Mouse (Mus musculus) stomach, postnatal 0 days (tissue): Measurements from ENCODE around the gene Gm5538. TPM values are rescaled to one million over a fixed set of nuclear protein-coding genes. Genes with fewer than 3 reads are reported as not detected.

Source experiments
- ATAC-seq: fragments of 200-750 bp; cut with Nextera tagmentation; 2 replicates; pipeline ENCODE4 v1.8.0; 2017; ENCODE audit not compliant: low FRiP score, low TSS enrichment
- DNase-seq: peaks from one replicate; pipeline ENCODE4 v3.0.0-alpha.2; 2016; ENCODE audit warnings: low spot score
- H3K27ac ChIP-seq: fragments of 300-500 bp; sonication (generic); replicated peaks from 2 replicates; pipeline ENCODE4 v1.5.1; 2014; ENCODE audit warnings: mild to moderate bottlenecking, control low read depth
- H3K27me3 ChIP-seq: fragments of 300-500 bp; sonication (generic); 2 replicates; pipeline ENCODE4 v1.6.1; 2014; ENCODE audit warnings: low read length; ENCODE audit not compliant: control insufficient read depth, insufficient read depth
- H3K36me3 ChIP-seq: fragments of 300-500 bp; sonication (generic); 2 replicates; pipeline ENCODE4 v1.6.1; 2014; ENCODE audit warnings: low read length, mixed read lengths; ENCODE audit not compliant: control insufficient read depth, insufficient read depth
- H3K4me1 ChIP-seq: fragments of 300-500 bp; sonication (generic); replicated peaks from 2 replicates; pipeline ENCODE4 v1.6.1; 2014; ENCODE audit warnings: antibody characterized with exemption; ENCODE audit not compliant: control insufficient read depth, insufficient read depth
- H3K4me2 ChIP-seq: fragments of 300-500 bp; sonication (generic); replicated peaks from 2 replicates; pipeline ENCODE4 v1.6.1; 2014; ENCODE audit warnings: low read depth, mild to moderate bottlenecking, control low read depth, moderate library complexity
- H3K4me3 ChIP-seq: fragments of 300-500 bp; sonication (generic); 2 replicates; pipeline ENCODE4 v1.5.1; 2014; ENCODE audit warnings: low read depth, low read length, control low read depth
- H3K9ac ChIP-seq: fragments of 300-500 bp; sonication (generic); 2 replicates; pipeline ENCODE4 v1.6.1; 2014; ENCODE audit warnings: mild to moderate bottlenecking, low read length, control low read depth, mixed read lengths
- H3K9me3 ChIP-seq: fragments of 300-500 bp; sonication (generic); 2 replicates; pipeline ENCODE4 v1.6.1; 2016; ENCODE audit warnings: low read length; ENCODE audit not compliant: control insufficient read depth
- CTCF ChIP-seq: IDR thresholded peaks from 2 replicates; pipeline ENCODE4 v1.5.1; 2016; ENCODE audit warnings: antibody characterized with exemption, low read depth, mild to moderate bottlenecking, moderate library complexity
- EP300 ChIP-seq: optimal IDR thresholded peaks from 2 replicates; pipeline ENCODE3; 2016; ENCODE audit warnings: antibody characterized with exemption
- WGBS: fragments of 180-500 bp; shearing (Covaris S2); extraction: QIAGEN DNeasy Blood & Tissue Kit; methylation state at CpG from one replicate; pipeline ENCODE4 v1.1.7; 2014; 5-methylcytosine and 5-hydroxymethylcytosine counted together
- polyA plus RNA-seq: library from polyadenylated mRNA; unstranded; fragments of >200 nt; fragmentation: Nextera tagmentation; extraction: Ambion mirVana; gene quantifications from 2 replicates; pipeline ENCODE4 v1.2.1, GENCODE M21; 2015

Gm5538 gene
- polyA plus RNA-seq = not detected in 2 replicates

- Histone ChIP-seq H3K27ac (no peak within 1 kb of the TSS), H3K4me2 (no peak within 1 kb of the TSS), H3K27me3 (no peaks in the 10 kb centered on the region), H3K9ac (no peak within 1 kb of the TSS), H3K4me1 (no peaks in the 10 kb centered on the region), H3K36me3 (no peaks in the 10 kb centered on the region), H3K4me3 (no peak within 1 kb of the TSS), H3K9me3 (no peaks in the 10 kb centered on the region)
- DNase-seq = no peak
- 83% methylated on average over 2 of the region's 2 CpGs for WGBS
- no peak for ATAC-seq
- TF ChIP-seq EP300 (no peak), CTCF (no peak)
These were observed at the start of gene Gm5538 for GRCm38 (mm10) chr3:59729490-59729889. Gene Gm5538 (plus strand): TSS chr3:59729790.

GRCm38 (mm10) chr3:59697391-59697790, 32.2 kb upstream of the Gm5538 start:
- Histone ChIP-seq H3K4me3 (no peak overlapping the region), H3K9ac (no peak overlapping the region), H3K36me3 (no peaks in the 10 kb centered on the region), H3K4me2 (no peak overlapping the region), H3K27me3 (no peaks in the 10 kb centered on the region), H3K9me3 (no peaks in the 10 kb centered on the region), H3K4me1 (no peaks in the 10 kb centered on the region), H3K27ac (no peak overlapping the region)
- ATAC-seq (no peak), DNase-seq (no peak)
- WGBS = 85% methylated on average over 3 of the region's 3 CpGs
- TF ChIP-seq CTCF = no peak

GRCm38 (mm10) chr3:59702614-59703110, 26.9 kb upstream of the Gm5538 start:
- no peaks in the 10 kb centered on the region for H3K36me3 ChIP-seq
- H3K27me3 ChIP-seq = no peaks in the 10 kb centered on the region
- DNase-seq (no peak), ATAC-seq (no peak)
- 93% methylated on average over 1 of the region's 1 CpGs for WGBS
- TF ChIP-seq EP300 = no peak
- TF ChIP-seq CTCF = no peak
- H3K27ac ChIP-seq = no peak overlapping the region
- H3K4me3 ChIP-seq = no peak overlapping the region
- H3K9me3 ChIP-seq = no peaks in the 10 kb centered on the region
- no peaks in the 10 kb centered on the region for H3K4me1 ChIP-seq
- H3K9ac ChIP-seq = no peak overlapping the region
- H3K4me2 ChIP-seq = no peak overlapping the region

- DNase-seq = no peak
- no peak overlapping the region for H3K4me3 ChIP-seq
- WGBS = 91% methylated on average over 1 of the region's 1 CpGs
- H3K9ac ChIP-seq = no peak overlapping the region
- H3K36me3 ChIP-seq = no peaks in the 10 kb centered on the region
- no peaks in the 10 kb centered on the region for H3K4me1 ChIP-seq
- no peak overlapping the region for H3K4me2 ChIP-seq
- no peak for TF ChIP-seq EP300
- no peak for TF ChIP-seq CTCF
- no peaks in the 10 kb centered on the region for H3K27me3 ChIP-seq
- no peak for ATAC-seq
- no peak overlapping the region for H3K27ac ChIP-seq
- H3K9me3 ChIP-seq = no peaks in the 10 kb centered on the region
These were observed 10.3 kb downstream of the Gm5538 start for GRCm38 (mm10) chr3:59739866-59740265.

- Histone ChIP-seq H3K27ac (no peak overlapping the region), H3K27me3 (no peaks in the 10 kb centered on the region), H3K9ac (no peak overlapping the region), H3K4me3 (no peak overlapping the region), H3K9me3 (no peaks in the 10 kb centered on the region), H3K4me2 (no peak overlapping the region), H3K36me3 (no peaks in the 10 kb centered on the region), H3K4me1 (no peaks in the 10 kb centered on the region)
- WGBS = 6% methylated on average over 2 of the region's 2 CpGs
- no peak for DNase-seq
- no peak for ATAC-seq
- TF ChIP-seq CTCF (peak; percentile 54), EP300 (no peak)
These were observed 14.6 kb downstream of the Gm5538 start for GRCm38 (mm10) chr3:59744181-59744580.

Other genes with a start within 250 kb of the Gm5538 start
- gene Gm8298, start 131.3 kb downstream of the Gm5538 start, polyA plus RNA-seq = not detected in 2 replicates
- 2.8 and 3.0 TPM in 2 replicates for gene C130079G13Rik, start 195.4 kb downstream of the Gm5538 start, polyA plus RNA-seq